Mouse (Mus musculus): ENCODE results near the gene Xpnpep2. TPM values are rescaled to one million over a fixed set of nuclear protein-coding genes. Genes with fewer than 3 reads are reported as not detected.

The Xpnpep2 gene
- total RNA-seq, 2 experiments from 2014 or later: 1.3 to 1.8 TPM

- DNase-seq: peak; percentile 70 to 81
These were observed 15.9 kb downstream of the Xpnpep2 start for GRCm38 (mm10) chrX:48124132-48125071.

GRCm38 (mm10) chrX:48126903-48127476 is 18.5 kb downstream of the Xpnpep2 start:
- no peak for DNase-seq

GRCm38 (mm10) chrX:48127502-48128218 is 19.1 kb downstream of the Xpnpep2 start:
- DNase-seq: no peak

GRCm38 (mm10) chrX:48129167-48129566 is 20.6 kb downstream of the Xpnpep2 start:
- no peak for DNase-seq

- no peak for DNase-seq
These were observed 28.4 kb downstream of the Xpnpep2 start for GRCm38 (mm10) chrX:48136935-48137334.

GRCm38 (mm10) chrX:48138011-48138410 is 29.5 kb downstream of the Xpnpep2 start:
- no peak for DNase-seq

GRCm38 (mm10) chrX:48138539-48139275 is 30.2 kb downstream of the Xpnpep2 start:
- no peak for DNase-seq

- no peak for DNase-seq
These were observed 31.1 kb downstream of the Xpnpep2 start for GRCm38 (mm10) chrX:48139368-48140285.

- peak in 1 of 2 experiments; percentile 15 for DNase-seq
These were observed 31.9 kb downstream of the Xpnpep2 start for GRCm38 (mm10) chrX:48140286-48140877.

GRCm38 (mm10) chrX:48141481-48141880 is 33.0 kb downstream of the Xpnpep2 start:
- DNase-seq: no peak

- DNase-seq: peak; percentile 32 to 48
These were observed 35.1 kb downstream of the Xpnpep2 start for GRCm38 (mm10) chrX:48143415-48144335.

- peak in 1 of 2 experiments; percentile 29 for DNase-seq
These were observed 37.7 kb downstream of the Xpnpep2 start, which contains the start of gene Sash3 for GRCm38 (mm10) chrX:48146262-48146661. TSS of gene Sash3 (plus strand) at chrX:48146436.

GRCm38 (mm10) chrX:48147226-48147625 is 38.7 kb downstream of the Xpnpep2 start:
- DNase-seq: no peak

- DNase-seq: no peak
These were observed 39.2 kb downstream of the Xpnpep2 start for GRCm38 (mm10) chrX:48147741-48148186.

- no peak for DNase-seq
These were observed 43.6 kb downstream of the Xpnpep2 start for GRCm38 (mm10) chrX:48152106-48152505.

- DNase-seq: no peak
These were observed 44.9 kb downstream of the Xpnpep2 start for GRCm38 (mm10) chrX:48153414-48153813.

GRCm38 (mm10) chrX:48153949-48154348 is 45.4 kb downstream of the Xpnpep2 start:
- DNase-seq: no peak

- DNase-seq: no peak
These were observed 47.0 kb downstream of the Xpnpep2 start for GRCm38 (mm10) chrX:48155489-48155888.

GRCm38 (mm10) chrX:48157396-48157795 is 48.9 kb downstream of the Xpnpep2 start:
- DNase-seq: no peak
